Mouse (Mus musculus) hematopoietic stem cell, adult 5-6 weeks (primary cell): Measurements from ENCODE around the gene Hint3. TPM values are rescaled to one million over a fixed set of nuclear protein-coding genes. Genes with fewer than 3 reads are reported as not detected.
"Not testable (repeated sequence)": the region's sequence is repeated elsewhere in the genome, so short reads cannot be mapped to it uniquely, and the experiment has no call there.

Experiments used
- ATAC-seq, 2 experiments: fragments of 125-278 bp in 1 of 2; replicated peaks in 1 of 2; 2 replicates each; pipeline ENCODE4 v1.8.0; 2016 to 2017; ENCODE audit warnings: inconsistent platforms in 2 of 2, mild to moderate bottlenecking in 2 of 2, moderate number of reproducible peaks in 2 of 2, low read depth in 1 of 2, moderate TSS enrichment in 1 of 2; ENCODE audit not compliant: low FRiP score in 2 of 2, poor library complexity in 2 of 2, severe bottlenecking in 2 of 2, insufficient read depth in 1 of 2, low TSS enrichment in 1 of 2
- total RNA-seq: library from RNA; stranded (forward); fragments of 172-1452, 232-1000 nt; gene quantifications from 2 replicates; pipeline ENCODE4 v1.2.3, GENCODE M21; 2017

The Hint3 gene
- 10.2 and 15.1 TPM in 2 replicates for total RNA-seq

- ATAC-seq: no peak
Observed at GRCm38 (mm10) chr10:30629513-30629912, at the start of gene Hint3. TSS of gene Hint3 (minus strand) at chr10:30629632.

GRCm38 (mm10) chr10:30678051-30678450, 48.6 kb upstream of the Hint3 start:
- no peak for ATAC-seq

GRCm38 (mm10) chr10:30674825-30675224, 45.4 kb upstream of the Hint3 start:
- peak; percentile 55 to 70 for ATAC-seq

- no peak for ATAC-seq
Observed at GRCm38 (mm10) chr10:30666580-30666979, 37.1 kb upstream of the Hint3 start.

DNA sequence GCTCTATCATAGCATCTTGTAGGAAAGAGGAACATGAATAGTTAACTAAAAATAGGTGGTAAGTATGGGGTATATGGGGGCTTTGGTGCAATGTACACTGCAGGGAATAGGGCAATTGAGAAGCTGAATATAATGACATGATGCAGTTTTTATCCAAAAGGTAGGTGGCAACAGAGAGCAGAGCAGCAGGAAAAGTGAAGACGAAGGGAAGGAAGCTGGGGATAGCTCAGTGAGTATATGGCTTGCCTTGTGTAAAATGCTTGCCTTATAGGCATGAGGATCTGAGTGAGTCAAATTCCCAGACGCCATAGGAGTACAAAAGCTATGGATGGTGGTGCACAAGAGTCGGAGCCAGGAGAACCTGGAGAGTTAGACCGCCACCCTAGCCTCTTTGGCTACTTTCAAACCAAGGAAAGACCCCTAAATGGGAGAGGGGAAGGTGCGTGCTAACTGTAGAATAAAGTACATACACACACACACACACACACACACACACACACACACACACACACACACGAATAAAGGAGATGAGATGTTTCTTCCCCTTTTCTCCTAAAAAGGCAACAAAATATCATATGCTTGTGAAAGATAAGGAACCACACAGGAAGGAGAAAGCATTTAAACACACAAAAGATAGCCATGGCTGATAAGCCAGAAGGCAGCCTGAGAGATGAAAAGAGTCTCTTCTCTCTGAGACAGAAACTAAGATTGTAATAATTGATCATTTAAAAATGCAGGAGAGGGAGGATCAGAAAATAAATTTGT, 31.3 kb upstream of the Hint3 start:
- ATAC-seq: peak; percentile 80 to 83

DNA sequence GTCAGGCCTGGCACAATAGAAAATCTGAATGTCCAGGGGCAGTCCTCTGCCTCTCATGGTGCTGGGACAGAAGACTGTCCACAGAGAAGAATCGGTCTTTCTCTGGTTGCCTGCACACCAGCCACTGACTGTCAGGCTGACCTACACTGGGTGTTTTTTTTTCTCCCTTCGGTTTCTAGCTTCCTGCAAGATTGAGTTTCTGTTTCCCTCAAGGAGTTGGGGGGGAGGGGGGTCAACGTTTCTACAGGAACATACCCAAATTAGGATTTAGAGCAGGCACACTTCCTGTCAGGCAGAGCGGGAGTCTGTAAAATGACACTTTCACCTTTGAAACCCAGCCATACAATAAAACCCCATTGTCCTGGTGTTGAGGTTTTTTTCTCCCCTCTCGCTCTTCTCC, 26.2 kb upstream of the Hint3 start:
- peak; percentile 94 to 95 for ATAC-seq

DNA sequence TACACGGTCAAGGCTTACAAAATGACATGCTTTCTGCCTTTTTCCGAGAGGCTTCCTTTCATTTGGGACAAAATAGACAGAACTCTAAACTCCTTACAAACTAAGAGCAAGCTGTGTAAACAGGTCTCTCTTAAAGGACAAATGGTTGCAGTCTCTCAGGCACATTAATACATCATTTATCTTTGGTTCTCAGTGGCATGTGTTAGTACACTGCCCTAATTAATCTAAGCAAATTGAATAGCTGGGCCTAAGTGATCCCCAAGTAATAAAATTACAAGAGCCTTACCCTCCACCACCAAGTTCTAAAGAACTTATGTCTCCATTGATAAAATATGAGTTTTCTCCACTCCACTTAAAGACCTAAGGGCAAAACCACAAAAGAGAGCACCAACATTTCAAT, 18.2 kb upstream of the Hint3 start:
- no peak for ATAC-seq

DNA sequence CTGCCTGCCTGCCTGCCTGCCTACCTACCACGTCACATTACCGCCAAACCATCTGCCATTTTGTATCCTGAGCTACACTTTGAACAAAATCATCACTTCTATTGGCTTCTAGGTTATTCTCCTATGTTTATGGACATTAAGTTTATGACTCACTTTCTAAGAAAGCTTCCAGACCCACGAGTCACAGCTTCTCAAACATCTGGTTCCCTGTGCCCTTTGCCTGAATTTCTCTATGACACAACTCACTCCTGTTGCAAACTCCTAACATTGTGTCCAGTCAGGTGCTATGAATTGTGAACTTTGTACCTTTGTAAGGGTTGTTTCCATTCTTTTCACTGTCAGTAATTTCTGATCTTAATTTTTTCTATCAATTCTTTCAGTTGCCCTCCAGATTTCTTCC, 8.8 kb upstream of the Hint3 start:
- no peak for ATAC-seq

DNA sequence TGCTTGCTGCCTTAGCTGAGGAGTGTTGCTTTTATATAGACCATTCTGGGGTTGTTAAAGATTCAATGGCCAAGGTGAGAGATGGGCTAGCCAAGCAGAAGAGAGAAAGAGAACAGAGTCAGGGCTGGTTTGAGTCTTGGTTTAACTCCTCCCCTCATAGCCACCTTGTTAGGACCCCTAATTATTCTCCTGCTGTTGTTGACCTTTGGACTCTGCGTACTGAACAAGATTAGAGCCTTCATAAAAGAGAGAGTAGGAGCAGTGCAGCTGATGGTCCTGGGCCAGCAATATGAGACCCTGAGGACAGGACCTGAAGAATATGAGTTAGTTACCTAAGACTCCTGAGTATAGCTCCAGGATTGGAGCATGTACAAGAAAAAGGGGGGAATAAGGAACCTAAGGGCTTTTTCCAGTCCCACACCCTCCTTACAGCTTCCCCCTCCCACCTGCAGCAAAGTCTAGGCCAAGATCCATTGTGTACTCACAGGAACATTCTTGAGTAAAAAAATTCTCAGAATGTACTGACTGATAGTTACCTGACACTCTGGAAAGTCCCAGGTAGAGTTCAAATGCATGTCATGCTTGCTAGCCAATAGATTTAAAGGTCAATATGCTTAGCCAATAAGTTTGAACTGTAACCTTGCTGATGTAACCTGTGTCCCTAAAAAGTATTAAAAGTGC, 7.2 kb upstream of the Hint3 start:
- ATAC-seq: not testable (repeated sequence)

GRCm38 (mm10) chr10:30632718-30633117, 3.3 kb upstream of the Hint3 start:
- ATAC-seq: no peak

DNA sequence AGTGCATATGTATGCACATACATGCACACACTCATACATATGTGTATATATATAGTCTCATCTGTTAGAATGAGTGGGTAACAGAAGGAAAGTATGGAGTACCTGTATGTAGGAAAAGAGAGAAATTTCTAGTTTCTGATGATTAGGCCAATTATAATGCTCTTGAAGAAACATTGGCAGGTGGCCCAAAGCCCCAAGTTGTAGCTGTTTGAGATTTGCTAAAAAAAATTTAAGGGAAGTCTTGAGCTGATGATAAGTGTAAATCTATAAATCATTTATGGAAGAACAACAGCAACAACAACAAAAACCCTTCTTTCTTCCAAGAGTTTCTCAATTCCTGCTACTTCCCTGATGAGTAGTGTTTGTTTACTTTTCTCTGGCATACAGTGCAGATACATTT, 545 bp upstream of the Hint3 start:
- ATAC-seq: 0 out of 4 replicates have a peak, but pooled peaks of 1 of the 2 experiments have one; percentile 9

GRCm38 (mm10) chr10:30628444-30628843, 988 bp downstream of the Hint3 start:
- not testable (repeated sequence) for ATAC-seq

GRCm38 (mm10) chr10:30627548-30627947, 1.9 kb downstream of the Hint3 start:
- peak; percentile 59 to 70 for ATAC-seq

DNA sequence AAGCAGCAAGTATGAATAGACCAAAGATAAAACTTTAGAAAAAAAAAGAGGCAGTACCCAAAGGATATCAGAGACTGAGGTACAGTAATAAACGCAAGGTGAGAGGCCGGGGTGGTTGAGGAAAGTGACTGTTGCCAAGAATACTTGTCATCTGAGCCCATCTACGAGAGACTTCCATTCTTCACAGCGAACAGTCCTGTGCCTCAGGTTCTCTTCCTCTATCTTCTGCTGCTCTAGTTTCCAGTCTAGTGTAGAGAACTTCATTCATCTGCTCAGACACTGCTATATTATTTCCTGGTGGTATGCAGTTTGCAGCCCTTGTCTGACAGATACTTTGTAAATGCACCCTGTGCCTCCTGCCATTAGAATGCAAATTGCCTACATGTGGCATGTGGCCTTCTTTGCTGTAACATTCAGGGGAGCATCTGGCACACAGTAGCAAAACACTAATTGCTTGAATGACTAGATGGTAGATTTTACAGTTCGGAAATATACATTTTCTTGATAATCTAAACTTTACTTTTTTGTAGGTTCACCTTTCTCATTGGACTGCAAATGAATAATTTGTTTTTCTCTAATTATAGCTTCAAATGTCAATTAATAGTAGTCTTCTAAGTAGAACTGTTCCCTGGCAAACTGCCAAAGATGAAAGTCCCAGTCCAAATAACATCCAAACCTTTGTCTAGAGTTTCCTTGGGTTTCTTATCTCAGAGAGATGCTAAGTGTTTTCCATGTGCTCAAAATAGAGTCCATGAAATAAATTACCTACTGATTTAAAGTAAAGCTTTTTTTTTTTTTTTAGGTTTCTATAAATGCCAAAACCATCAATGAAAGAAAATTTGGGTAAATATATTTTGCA, 5.0 kb downstream of the Hint3 start:
- ATAC-seq: no peak

DNA sequence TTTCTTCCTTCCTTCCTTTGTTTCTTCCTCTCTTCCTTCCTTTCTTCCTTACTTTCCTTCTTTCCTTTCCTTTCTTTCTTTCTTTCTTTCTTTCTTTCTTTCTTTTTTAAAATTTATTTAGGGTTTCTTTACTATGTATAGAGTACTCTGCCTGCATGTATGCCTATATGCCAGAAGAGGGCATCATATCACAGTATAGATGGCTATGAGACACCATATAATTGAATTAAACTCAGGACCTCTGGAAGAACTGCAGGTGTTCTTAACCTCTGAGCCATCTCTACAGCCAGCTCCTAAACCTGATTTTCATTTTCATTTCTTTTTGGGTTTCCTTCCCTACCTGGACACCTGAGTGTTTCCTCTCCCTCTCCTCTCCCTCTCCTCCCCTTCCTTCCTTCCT, 6.5 kb downstream of the Hint3 start:
- ATAC-seq: 0 out of 4 replicates have a peak, but pooled peaks of 1 of the 2 experiments have one; percentile 22

DNA sequence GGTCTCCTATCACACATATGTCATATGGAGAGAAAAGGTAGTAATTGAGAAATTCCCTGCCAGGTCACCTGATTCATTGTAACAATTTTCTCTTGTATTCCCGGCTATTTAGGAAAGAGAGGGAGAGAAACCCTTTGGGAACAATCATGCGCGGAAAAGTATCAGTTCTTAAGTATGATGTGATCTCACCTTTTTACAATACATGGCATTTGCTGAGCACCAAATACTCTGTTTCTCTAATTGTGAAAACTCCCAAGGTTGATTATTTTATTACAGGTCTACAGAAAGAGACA, 10.6 kb downstream of the Hint3 start:
- no peak for ATAC-seq

- peak; percentile 95 to 98 for ATAC-seq
Observed at GRCm38 (mm10) chr10:30618091-30618917, 11.1 kb downstream of the Hint3 start.
